Mouse (Mus musculus) forebrain, postnatal 0 days (tissue): ENCODE measurements around the gene Pcx. TPM values are rescaled to one million over a fixed set of nuclear protein-coding genes. Genes with fewer than 3 reads are reported as not detected.

Experiments used
- ATAC-seq: fragments of 200-750 bp; cut with Nextera tagmentation; 2 replicates; pipeline ENCODE4 v1.8.0; 2017; ENCODE audit warnings: mild to moderate bottlenecking, moderate library complexity
- DNase-seq: peaks from one replicate; pipeline ENCODE4 v3.0.0-alpha.2; 2015
- H3K27ac ChIP-seq: fragments of 300-500 bp; sonication (generic); 2 replicates; pipeline ENCODE4 v1.5.1; 2014; ENCODE audit warnings: low read depth, mild to moderate bottlenecking, antibody characterized with exemption, low read length, moderate library complexity, mixed read lengths
- H3K27me3 ChIP-seq: fragments of 300-500 bp; sonication (generic); 2 replicates; pipeline ENCODE4 v1.6.1; 2014; ENCODE audit warnings: mild to moderate bottlenecking, low read length, mixed read lengths; ENCODE audit not compliant: insufficient read depth
- H3K36me3 ChIP-seq: fragments of 300-500 bp; sonication (generic); 2 replicates; pipeline ENCODE4 v1.6.1; 2014; ENCODE audit warnings: mild to moderate bottlenecking, moderate library complexity; ENCODE audit not compliant: insufficient read depth
- H3K4me1 ChIP-seq: fragments of 300-500 bp; sonication (generic); 2 replicates; pipeline ENCODE4 v1.6.1; 2014; ENCODE audit warnings: antibody characterized with exemption; ENCODE audit not compliant: insufficient read depth
- H3K4me2 ChIP-seq: fragments of 300-500 bp; sonication (generic); 2 replicates; pipeline ENCODE4 v1.6.1; 2014; ENCODE audit warnings: low read depth, mild to moderate bottlenecking, moderate library complexity
- H3K4me3 ChIP-seq: fragments of 300-500 bp; sonication (generic); 2 replicates; pipeline ENCODE4 v1.5.1; 2014; ENCODE audit warnings: low read depth, low read length, mixed read lengths
- H3K9ac ChIP-seq: fragments of 300-500 bp; sonication (generic); 2 replicates; pipeline ENCODE4 v1.6.1; 2014; ENCODE audit warnings: mild to moderate bottlenecking
- H3K9me3 ChIP-seq: fragments of 300-500 bp; sonication (generic); 2 replicates; pipeline ENCODE4 v1.6.1; 2016; ENCODE audit warnings: low read length
- CTCF ChIP-seq: sonication (generic); IDR thresholded peaks from 2 replicates; pipeline ENCODE4 v1.5.1; 2016; ENCODE audit warnings: antibody characterized with exemption, control low read depth, low read depth
- WGBS: fragments of 180-500 bp; shearing (Covaris S2); extraction: QIAGEN DNeasy Blood & Tissue Kit; methylation state at CpG from one replicate; pipeline ENCODE4 v1.1.7; 2014; 5-methylcytosine and 5-hydroxymethylcytosine counted together
- polyA plus RNA-seq: library from polyadenylated mRNA; unstranded; fragments of >200 nt; fragmentation: Nextera tagmentation; extraction: Ambion mirVana; gene quantifications from 2 replicates; pipeline ENCODE4 v1.2.1, GENCODE M21; 2015
- total RNA-seq: library from RNA; depleted of rRNA; stranded (reverse); fragments of >200 nt; gene quantifications from 2 replicates; pipeline ENCODE4 v1.2.3, GENCODE M21; 2014

The Pcx gene
- total and polyA plus RNA-seq, 2 experiments from 2014 or later = 34.5 to 40.7 TPM

DNA sequence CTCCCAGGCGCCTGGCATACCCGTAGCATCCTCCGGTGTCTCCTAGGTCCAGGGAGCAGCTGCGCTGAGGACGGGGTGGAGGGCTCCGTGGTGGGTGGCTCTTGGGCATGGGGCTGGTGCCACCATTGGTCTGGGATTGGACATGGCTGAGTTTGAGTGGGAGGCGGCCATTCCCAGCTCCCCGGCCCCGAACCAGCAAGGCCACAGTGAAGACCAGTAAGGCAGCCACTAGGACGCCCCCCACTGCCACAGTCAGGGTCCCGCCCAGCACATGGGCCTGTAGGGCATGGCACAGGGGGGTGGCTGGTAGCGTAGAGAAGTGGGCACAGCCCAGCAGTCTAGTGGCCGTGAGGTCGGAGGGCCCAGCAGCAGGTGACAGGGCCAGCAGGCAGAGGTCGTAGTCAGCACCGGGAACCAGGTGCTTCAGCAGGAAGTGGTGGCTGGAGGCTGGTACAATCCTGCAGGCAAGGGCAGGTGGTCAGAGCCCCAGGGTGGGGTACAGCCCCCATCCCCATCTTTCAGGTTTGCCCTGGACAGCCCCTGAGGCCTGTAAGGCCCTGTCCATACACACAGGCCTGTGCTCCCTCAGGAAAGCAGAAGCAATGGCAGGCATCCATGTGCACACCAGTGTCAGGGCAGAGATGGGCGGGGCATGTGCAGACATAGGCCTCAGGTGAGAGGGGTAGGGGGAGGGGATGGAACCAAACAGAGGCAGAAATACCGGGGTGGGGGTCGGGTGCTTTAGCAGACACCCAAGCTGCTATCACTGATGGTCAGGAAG lies 102.1 kb downstream of the Pcx start:
- Histone ChIP-seq H3K4me1 (0 out of 2 replicates have a peak, but pooled peaks cover 9% of the 10 kb centered on the region), H3K27ac (no peak overlapping the region), H3K9me3 (no peaks in the 10 kb centered on the region), H3K4me2 (no peak overlapping the region), H3K27me3 (no peaks in the 10 kb centered on the region), H3K9ac (no peak overlapping the region), H3K4me3 (no peak overlapping the region), H3K36me3 (peaks cover 37% of the 10 kb centered on the region)
- WGBS = 93% methylated on average over 19 of the region's 19 CpGs
- no peak for TF ChIP-seq CTCF
- ATAC-seq = no peak
- no peak for DNase-seq

DNA sequence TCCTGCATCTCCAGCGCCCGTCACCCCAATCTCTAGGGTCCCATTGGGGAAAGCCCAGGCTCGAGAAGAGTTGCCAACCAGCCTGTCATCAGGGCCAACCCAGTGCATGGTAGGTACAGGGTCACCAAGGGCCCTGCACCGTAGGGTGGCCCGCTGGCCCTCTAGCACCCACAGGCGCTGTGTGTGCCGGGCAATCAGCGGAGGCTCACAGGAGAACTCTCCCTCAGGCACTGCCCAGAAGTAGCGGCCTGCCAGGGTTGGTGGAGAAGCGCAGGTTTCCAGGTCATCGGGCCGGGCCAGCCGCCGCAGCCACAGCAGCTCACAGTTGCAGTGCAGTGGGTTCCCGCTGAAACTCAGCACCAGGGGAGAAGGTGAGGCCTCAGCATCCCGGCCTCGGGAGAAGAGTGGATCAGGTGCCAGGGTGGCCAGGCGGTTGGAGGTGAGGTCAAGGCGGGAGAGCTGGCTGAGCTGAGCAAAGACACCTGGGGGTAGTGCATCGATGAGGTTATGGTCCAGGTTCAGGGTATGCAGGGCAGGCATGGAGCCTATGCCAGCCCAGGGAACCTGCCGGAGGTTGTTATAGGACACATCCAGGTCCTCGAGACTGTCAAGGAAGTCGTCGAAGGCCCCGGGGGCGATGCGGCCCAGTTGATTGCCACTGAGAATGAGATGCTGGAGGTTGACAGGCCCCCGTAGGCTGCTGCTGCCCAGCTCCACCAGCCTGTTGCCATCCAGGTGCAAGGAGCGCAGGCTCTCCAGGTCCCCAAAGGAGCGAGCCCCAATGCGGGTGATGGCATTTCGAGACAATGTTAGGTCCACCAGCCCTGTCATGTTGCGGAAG lies 103.4 kb downstream of the Pcx start:
- 0 out of 2 replicates have a peak, but pooled peaks cover 9% of the 10 kb centered on the region for H3K4me1 ChIP-seq
- H3K4me2 ChIP-seq = peak overlapping the region; percentile 87
- H3K9ac ChIP-seq = peak overlapping the region; percentile 98
- 90% methylated on average over 33 of the region's 33 CpGs for WGBS
- H3K27ac ChIP-seq = no peak overlapping the region
- TF ChIP-seq CTCF = no peak
- H3K9me3 ChIP-seq = no peaks in the 10 kb centered on the region
- no peak for ATAC-seq
- no peak for DNase-seq
- peaks cover 37% of the 10 kb centered on the region for H3K36me3 ChIP-seq
- no peaks in the 10 kb centered on the region for H3K27me3 ChIP-seq
- H3K4me3 ChIP-seq = peak overlapping the region; percentile 81; the same call in 1 of the 2 replicates

DNA sequence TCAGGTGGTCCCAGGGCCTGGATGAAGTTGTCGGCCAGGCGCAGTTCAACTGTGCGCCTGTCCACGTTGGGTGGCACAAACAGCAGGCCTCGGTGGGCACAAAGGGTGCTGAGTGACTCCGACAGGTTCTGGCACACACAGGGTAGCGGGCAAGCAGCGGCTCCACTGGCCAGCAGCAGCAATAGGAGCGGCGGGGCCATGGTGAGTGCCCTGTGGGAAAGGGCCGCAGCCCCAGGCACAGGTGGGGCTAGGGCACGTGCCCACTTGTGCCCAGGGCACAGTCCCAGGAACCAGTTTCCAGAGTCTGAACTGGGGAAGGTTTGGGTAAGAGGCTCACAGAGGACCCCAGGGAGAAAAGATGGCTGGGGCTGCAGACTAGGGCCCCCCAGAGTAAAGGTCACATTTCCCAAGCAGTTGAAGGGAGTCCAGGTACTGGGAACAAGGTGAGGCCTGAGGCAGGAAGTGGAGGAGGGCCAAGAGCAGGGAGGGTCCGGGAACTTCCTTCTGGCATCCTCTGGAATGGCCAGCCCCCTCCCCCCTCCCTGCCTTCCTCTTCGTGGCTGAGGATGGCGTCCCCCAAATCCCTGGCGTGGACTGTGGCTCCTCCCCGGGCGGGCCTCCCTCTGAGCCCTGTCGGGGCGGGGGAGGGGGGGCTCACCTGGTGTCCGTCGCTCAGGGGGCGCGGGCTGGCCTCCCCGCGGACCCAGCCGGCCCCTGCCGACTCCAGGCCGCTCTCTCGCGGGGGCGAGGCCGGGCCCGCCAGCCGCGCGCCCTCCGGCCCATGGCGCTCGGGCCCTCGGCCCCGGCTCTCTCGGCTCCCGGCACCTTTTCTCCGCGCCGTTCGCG lies 104.3 kb downstream of the Pcx start:
- Histone ChIP-seq H3K4me1 (0 out of 2 replicates have a peak, but pooled peaks cover 9% of the 10 kb centered on the region), H3K27me3 (no peaks in the 10 kb centered on the region), H3K36me3 (peaks cover 33% of the 10 kb centered on the region), H3K27ac (peak overlapping the region; percentile 97), H3K4me2 (peak overlapping the region; percentile 87), H3K9me3 (no peaks in the 10 kb centered on the region), H3K9ac (peak overlapping the region; percentile 98), H3K4me3 (peak overlapping the region; percentile 81)
- ATAC-seq (no peak), DNase-seq (peak; percentile 37)
- WGBS = 18% methylated on average over 42 of the region's 49 CpGs
- no peak for TF ChIP-seq CTCF

DNA sequence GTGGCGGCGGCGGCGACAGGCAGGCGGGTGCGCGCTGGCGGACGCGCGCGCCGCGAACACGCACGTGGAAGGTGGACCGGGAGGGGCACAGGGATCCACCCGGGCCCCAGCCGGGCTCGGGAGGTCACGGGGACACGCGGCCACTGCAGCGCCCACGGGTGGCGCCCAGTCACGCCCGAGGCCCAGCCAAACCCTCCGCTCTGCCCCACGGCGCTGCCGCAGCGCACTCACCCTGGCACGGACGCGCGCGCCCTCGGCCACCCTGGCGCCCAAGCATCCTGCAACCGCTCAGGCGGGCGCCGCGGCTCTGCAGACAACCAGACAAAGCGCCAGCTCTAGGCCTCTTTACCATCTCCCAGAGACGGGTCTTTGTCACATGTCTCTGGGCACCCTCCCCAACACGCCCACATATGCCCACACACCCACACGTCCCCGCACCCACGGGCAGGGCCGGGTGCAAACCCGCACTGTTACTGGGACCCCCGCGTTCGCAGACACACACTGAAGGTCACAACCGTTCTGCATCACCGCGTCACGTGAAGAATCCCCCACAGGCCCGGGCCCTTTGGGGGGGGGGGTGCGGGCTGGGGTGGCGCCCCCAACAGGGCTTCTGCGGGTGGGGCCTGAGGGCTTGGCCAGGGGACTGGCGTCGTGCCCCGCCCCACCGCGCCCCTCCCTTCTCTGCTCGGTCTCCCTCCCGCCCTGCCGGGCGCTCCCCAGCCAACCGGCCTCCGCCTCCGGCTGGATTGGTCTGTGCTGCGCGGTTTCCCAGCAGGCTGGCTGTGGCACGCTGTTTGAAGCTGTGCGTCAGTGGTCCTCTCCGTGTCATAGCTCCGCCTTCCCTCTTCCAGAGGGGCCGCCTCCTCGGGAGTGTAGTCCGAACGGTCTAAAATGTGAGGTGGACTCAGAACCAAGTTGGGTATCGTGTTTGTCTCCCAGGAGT lies 105.2 kb downstream of the Pcx start, which contains the start of gene Lrfn4:
Gene Lrfn4 (minus strand): TSS at position 517 of the 943 bp plus-strand sequence.
- H3K4me1 ChIP-seq = 0 out of 2 replicates have a peak, but pooled peaks cover 9% of the 10 kb centered on the region
- H3K36me3 ChIP-seq = peaks cover 36% of the 10 kb centered on the region
- peak within 1 kb of the TSS; percentile 97 for H3K27ac ChIP-seq
- peak; percentile 30; the same call in 1 of the 2 replicates for TF ChIP-seq CTCF
- WGBS = 3% methylated on average over 81 of the region's 87 CpGs
- ATAC-seq (peak; percentile 95), DNase-seq (peak; percentile 95)
- peak within 1 kb of the TSS; percentile 87 for H3K4me2 ChIP-seq
- H3K9me3 ChIP-seq = no peaks in the 10 kb centered on the region
- H3K27me3 ChIP-seq = no peaks in the 10 kb centered on the region
- peak within 1 kb of the TSS; percentile 98 for H3K9ac ChIP-seq
- peak within 1 kb of the TSS; percentile 81 for H3K4me3 ChIP-seq

DNA sequence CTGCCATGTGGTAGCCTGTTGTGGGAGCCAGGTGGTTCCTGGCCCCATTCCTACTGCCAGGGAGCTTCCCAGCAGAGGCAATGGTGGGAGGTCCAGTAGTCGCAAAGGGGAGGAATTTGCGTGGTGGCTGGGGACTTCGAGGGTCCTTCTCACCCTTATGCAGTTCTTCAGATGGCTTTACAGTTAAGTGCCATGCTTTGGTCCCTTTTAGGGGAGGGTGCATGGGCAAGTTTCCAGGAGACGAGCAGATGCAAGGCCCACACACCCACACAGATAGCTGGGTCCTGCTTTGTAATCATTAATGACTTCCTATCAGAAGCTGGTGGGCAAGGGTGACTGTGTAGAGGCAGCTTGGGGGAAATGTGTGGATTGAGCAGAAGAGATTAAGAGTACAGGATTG lies 106.3 kb downstream of the Pcx start:
- H3K9me3 ChIP-seq = no peaks in the 10 kb centered on the region
- WGBS = 30% methylated on average over 4 of the region's 4 CpGs
- peaks cover 35% of the 10 kb centered on the region for H3K36me3 ChIP-seq
- no peaks in the 10 kb centered on the region for H3K27me3 ChIP-seq
- no peak for DNase-seq
- no peak for ATAC-seq
- 0 out of 2 replicates have a peak overlapping the region, but pooled peaks have one; percentile 81 for H3K4me3 ChIP-seq
- H3K27ac ChIP-seq = peak overlapping the region; percentile 97; the same call in 1 of the 2 replicates
- TF ChIP-seq CTCF = no peak
- no peak overlapping the region for H3K9ac ChIP-seq
- no peak overlapping the region for H3K4me2 ChIP-seq
- H3K4me1 ChIP-seq = 0 out of 2 replicates have a peak, but pooled peaks cover 9% of the 10 kb centered on the region
